Mouse (Mus musculus): Measurements from ENCODE around the gene Pla2g12b. TPM values are rescaled to one million over a fixed set of nuclear protein-coding genes. Genes with fewer than 3 reads are reported as not detected.

Gene Pla2g12b
- polyA plus RNA-seq, 1 experiment: not detected

- H3K27ac ChIP-seq (ENCODE audit: insufficient read depth, low read length): no peak overlapping the region
- no peak overlapping the region for H3K4me3 ChIP-seq (ENCODE audit: insufficient read depth, low read length)
- TF ChIP-seq CTCF (IDR thresholded peaks at IDR 0.05; ENCODE audit: borderline replicate concordance, insufficient read depth, low read length): no peak
- no peak for TF ChIP-seq POLR2A (IDR thresholded peaks at IDR 0.05; ENCODE audit: low read depth, low read length)
- no peaks in the 10 kb centered on the region for H3K4me1 ChIP-seq (ENCODE audit: control insufficient read depth, insufficient read depth, low read length)
These were observed 51.2 kb downstream of the Pla2g12b start for GRCm38 (mm10) chr10:59454631-59455030.

DNA sequence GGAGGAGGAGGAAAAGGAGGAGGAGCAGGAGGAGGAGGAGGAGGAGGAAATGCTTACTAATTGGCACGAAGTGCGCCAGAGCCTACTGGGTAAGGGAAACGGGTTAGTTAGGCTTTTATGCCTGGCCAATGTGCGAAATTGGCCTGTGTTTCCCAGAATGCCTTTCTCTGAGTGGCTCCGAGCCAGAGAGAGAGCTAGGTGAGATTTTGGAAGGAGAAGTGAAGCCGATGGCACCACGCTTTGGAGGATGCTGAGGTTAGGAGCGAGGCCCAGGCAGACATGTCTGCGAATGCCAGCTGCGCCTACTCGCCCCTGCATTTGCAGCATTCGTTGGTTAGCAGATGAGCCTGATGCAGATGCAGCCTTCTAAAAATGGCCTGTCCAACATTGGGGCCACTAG lies 56.3 kb downstream of the Pla2g12b start:
- Histone ChIP-seq H3K4me1 (ENCODE audit: control insufficient read depth, insufficient read depth, low read length) (no peaks in the 10 kb centered on the region), H3K27ac (ENCODE audit: insufficient read depth, low read length) (no peak overlapping the region), H3K4me3 (ENCODE audit: insufficient read depth, low read length) (no peak overlapping the region)
- TF ChIP-seq CTCF (IDR thresholded peaks at IDR 0.05; ENCODE audit: borderline replicate concordance, insufficient read depth, low read length) (no peak), POLR2A (IDR thresholded peaks at IDR 0.05; ENCODE audit: low read depth, low read length) (no peak)

GRCm38 (mm10) chr10:59462307-59462706 lies 58.8 kb downstream of the Pla2g12b start:
- no peaks in the 10 kb centered on the region for H3K4me1 ChIP-seq (ENCODE audit: control insufficient read depth, insufficient read depth, low read length)
- no peak overlapping the region for H3K4me3 ChIP-seq (ENCODE audit: insufficient read depth, low read length)
- no peak for TF ChIP-seq POLR2A (IDR thresholded peaks at IDR 0.05; ENCODE audit: low read depth, low read length)
- TF ChIP-seq CTCF (IDR thresholded peaks at IDR 0.05; ENCODE audit: borderline replicate concordance, insufficient read depth, low read length): no peak
- H3K27ac ChIP-seq (ENCODE audit: insufficient read depth, low read length): no peak overlapping the region

- TF ChIP-seq CTCF (IDR thresholded peaks at IDR 0.05; ENCODE audit: borderline replicate concordance, insufficient read depth, low read length): no peak
- no peak for TF ChIP-seq POLR2A (IDR thresholded peaks at IDR 0.05; ENCODE audit: low read depth, low read length)
- H3K4me3 ChIP-seq (ENCODE audit: insufficient read depth, low read length): no peak overlapping the region
- no peak overlapping the region for H3K27ac ChIP-seq (ENCODE audit: insufficient read depth, low read length)
- no peaks in the 10 kb centered on the region for H3K4me1 ChIP-seq (ENCODE audit: control insufficient read depth, insufficient read depth, low read length)
These were observed 62.1 kb downstream of the Pla2g12b start for GRCm38 (mm10) chr10:59465546-59465945.

- Histone ChIP-seq H3K4me1 (ENCODE audit: control insufficient read depth, insufficient read depth, low read length) (no peaks in the 10 kb centered on the region), H3K4me3 (ENCODE audit: insufficient read depth, low read length) (no peak overlapping the region), H3K27ac (ENCODE audit: insufficient read depth, low read length) (no peak overlapping the region)
- TF ChIP-seq CTCF (IDR thresholded peaks at IDR 0.05; ENCODE audit: borderline replicate concordance, insufficient read depth, low read length): no peak
- TF ChIP-seq POLR2A (IDR thresholded peaks at IDR 0.05; ENCODE audit: low read depth, low read length): no peak
These were observed 63.2 kb downstream of the Pla2g12b start for GRCm38 (mm10) chr10:59466626-59467025.

DNA sequence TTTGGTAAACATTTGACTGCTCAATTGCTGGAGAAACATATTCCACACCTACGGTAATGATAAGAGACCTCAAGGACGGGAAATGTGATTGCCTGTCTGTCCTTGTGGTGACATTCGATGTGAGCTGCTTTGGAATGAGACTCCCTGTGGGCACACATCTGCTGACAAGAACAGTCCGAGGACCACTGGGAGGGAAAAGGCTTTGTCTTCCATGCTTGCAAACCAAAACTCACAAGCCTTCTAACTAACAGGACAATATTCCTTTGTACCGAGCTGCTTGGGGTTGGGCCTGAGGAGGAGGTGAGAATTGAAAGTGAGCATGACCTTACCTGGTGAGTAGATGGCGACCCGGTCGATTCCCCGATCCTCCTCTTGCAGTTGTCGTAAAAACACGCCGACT lies 63.8 kb downstream of the Pla2g12b start:
- no peak overlapping the region for H3K27ac ChIP-seq (ENCODE audit: insufficient read depth, low read length)
- no peak overlapping the region for H3K4me3 ChIP-seq (ENCODE audit: insufficient read depth, low read length)
- TF ChIP-seq POLR2A (IDR thresholded peaks at IDR 0.05; ENCODE audit: low read depth, low read length) (no peak), CTCF (IDR thresholded peaks at IDR 0.05; ENCODE audit: borderline replicate concordance, insufficient read depth, low read length) (no peak)
- H3K4me1 ChIP-seq (ENCODE audit: control insufficient read depth, insufficient read depth, low read length): no peaks in the 10 kb centered on the region

DNA sequence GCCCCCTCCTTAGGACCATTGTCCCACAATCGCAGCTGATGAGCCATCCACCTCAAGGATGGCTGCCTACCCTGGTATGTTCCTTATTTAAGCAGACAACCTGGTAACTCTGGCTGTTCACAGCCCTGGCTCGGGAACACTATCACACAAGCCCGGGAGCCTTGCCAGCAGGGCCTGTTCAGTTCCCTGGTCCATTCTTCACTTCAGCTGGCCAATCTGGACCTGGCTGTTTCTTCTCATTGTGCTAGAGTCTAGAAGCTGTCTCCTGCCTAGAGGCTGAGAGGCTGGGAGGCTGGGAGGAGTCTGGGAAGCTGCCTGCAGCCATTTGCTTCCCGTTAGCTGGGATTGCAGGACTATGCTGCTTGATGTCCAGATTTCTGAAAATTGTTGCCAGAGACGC lies 67.0 kb downstream of the Pla2g12b start:
- no peak overlapping the region for H3K4me3 ChIP-seq (ENCODE audit: insufficient read depth, low read length)
- TF ChIP-seq POLR2A (IDR thresholded peaks at IDR 0.05; ENCODE audit: low read depth, low read length): no peak
- no peak for TF ChIP-seq CTCF (IDR thresholded peaks at IDR 0.05; ENCODE audit: borderline replicate concordance, insufficient read depth, low read length)
- H3K27ac ChIP-seq (ENCODE audit: insufficient read depth, low read length): no peak overlapping the region
- no peaks in the 10 kb centered on the region for H3K4me1 ChIP-seq (ENCODE audit: control insufficient read depth, insufficient read depth, low read length)

Other genes with a start within 250 kb of the Pla2g12b start
- gene Sept10, start 181.8 kb upstream of the Pla2g12b start, polyA plus RNA-seq (2011; ENCODE audit: insufficient read length, low read depth, missing spikeins): 30.1 and 31.4 TPM in 2 replicates
- 4.4 and 5.8 TPM in 2 replicates for gene Sowahc, start 181.7 kb upstream of the Pla2g12b start, polyA plus RNA-seq (2011; ENCODE audit: insufficient read length, low read depth, missing spikeins)
- 209 and 226 TPM in 2 replicates for gene P4ha1, start 80.4 kb upstream of the Pla2g12b start, polyA plus RNA-seq (2011; ENCODE audit: insufficient read length, low read depth, missing spikeins)
- 42.7 and 78.1 TPM in 2 replicates for gene Gm10273, start 8.0 kb upstream of the Pla2g12b start, polyA plus RNA-seq (2011; ENCODE audit: insufficient read length, low read depth, missing spikeins)
- gene Oit3, start 38.1 kb downstream of the Pla2g12b start, polyA plus RNA-seq (2011; ENCODE audit: insufficient read length, low read depth, missing spikeins): 0.23 and 0.44 TPM in 2 replicates
- not detected in 2 replicates for gene Gm10322, start 212.4 kb downstream of the Pla2g12b start, polyA plus RNA-seq (2011; ENCODE audit: insufficient read length, low read depth, missing spikeins)
- gene Mcu, start 213.0 kb downstream of the Pla2g12b start, polyA plus RNA-seq (2011; ENCODE audit: insufficient read length, low read depth, missing spikeins): 39.8 and 48.8 TPM in 2 replicates

Measured in embryonic fibroblast, embryonic 13.5 days (primary cell).